Mouse (Mus musculus) cortical plate, adult 2 months (tissue): ENCODE results near the gene Cntnap5b. TPM values are rescaled to one million over a fixed set of nuclear protein-coding genes. Genes with fewer than 3 reads are reported as not detected.

Experiments
- H3K27ac ChIP-seq: fragments of 200-500 bp; 2 replicates; pipeline ENCODE4 v1.5.1; 2012; ENCODE audit warnings: low read length, control low read depth, inconsistent platforms; ENCODE audit not compliant: insufficient read depth
- H3K4me1 ChIP-seq: fragments of 200-500 bp; 2 replicates; pipeline ENCODE4 v1.6.1; 2011; ENCODE audit warnings: low read length; ENCODE audit not compliant: control insufficient read depth, insufficient read depth
- H3K4me3 ChIP-seq: fragments of 200-500 bp; 2 replicates; pipeline ENCODE4 v1.5.1; 2011; ENCODE audit warnings: mild to moderate bottlenecking, low read length, control low read depth; ENCODE audit not compliant: insufficient read depth
- CTCF ChIP-seq: fragments of 200-500 bp; IDR thresholded peaks from 2 replicates; pipeline ENCODE4 v1.5.1; 2011; ENCODE audit warnings: mild to moderate bottlenecking, control low read depth, low read length; ENCODE audit not compliant: insufficient read depth; ENCODE audit errors: extremely low read depth
- POLR2A ChIP-seq: fragments of 200-500 bp; IDR thresholded peaks from 2 replicates; pipeline ENCODE4 v1.6.1; 2011; ENCODE audit warnings: mild to moderate bottlenecking, low read length, control low read depth; ENCODE audit not compliant: insufficient read depth; ENCODE audit errors: extremely low read depth
- polyA plus RNA-seq: library from polyadenylated mRNA; depleted of rRNA; stranded (reverse); fragments of >200 nt; gene quantifications from 2 replicates; pipeline ENCODE4 v1.2.3, GENCODE M21; 2012; rRNA removed

The Cntnap5b gene
- polyA plus RNA-seq: 3.2 and 4.0 TPM in 2 replicates

DNA sequence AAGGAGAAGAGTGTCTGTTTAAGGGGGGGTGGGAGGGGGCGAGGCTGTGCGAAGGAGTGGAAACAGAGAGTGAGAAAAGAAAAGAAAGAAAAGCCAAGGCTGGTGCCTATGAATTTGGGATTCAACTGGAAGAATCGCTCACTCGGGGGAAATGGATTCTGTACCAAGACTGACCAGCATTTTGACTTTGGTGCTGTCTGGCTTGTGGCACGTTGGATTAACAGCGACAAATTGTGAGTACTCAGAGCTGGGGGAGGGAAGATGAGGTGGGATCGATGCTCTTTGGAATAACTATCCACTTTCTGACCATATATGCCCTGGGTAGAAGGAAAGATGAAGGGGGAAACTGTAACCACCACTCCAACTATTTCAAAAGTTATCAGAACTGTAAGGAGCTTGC lies at the start of gene Cntnap5b:
Cntnap5b (plus strand) TSS at position 152 of the 400 bp plus-strand sequence.
- no peak within 1 kb of the TSS; the same call in 1 of the 2 replicates for H3K27ac ChIP-seq
- H3K4me3 ChIP-seq: peak within 1 kb of the TSS; percentile 51
- TF ChIP-seq POLR2A (no peak), CTCF (no peak)
- H3K4me1 ChIP-seq: peaks cover 2% of the 10 kb centered on the region; the same call in 1 of the 2 replicates

DNA sequence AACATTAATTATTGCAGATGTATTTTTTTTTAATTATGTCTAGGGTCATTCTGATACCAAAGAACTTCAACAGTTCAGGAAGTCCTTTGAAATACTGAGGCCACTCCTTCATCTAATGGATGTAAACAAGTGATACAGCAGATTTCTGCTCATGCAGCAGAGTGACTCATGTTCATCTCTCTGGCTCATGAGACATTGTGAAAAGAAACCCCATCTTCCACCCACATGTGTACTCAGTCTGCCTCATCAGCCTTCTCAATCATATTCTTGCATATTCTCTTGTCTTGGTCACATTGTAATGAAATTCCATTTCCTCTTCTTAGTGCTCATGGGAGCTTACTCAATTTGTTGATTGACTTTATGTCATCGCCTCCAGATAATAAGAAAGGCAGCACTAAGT lies 12.6 kb upstream of the Cntnap5b start:
- TF ChIP-seq POLR2A (no peak), CTCF (no peak)
- Histone ChIP-seq H3K4me1 (no peaks in the 10 kb centered on the region), H3K27ac (no peak overlapping the region), H3K4me3 (no peak overlapping the region)

DNA sequence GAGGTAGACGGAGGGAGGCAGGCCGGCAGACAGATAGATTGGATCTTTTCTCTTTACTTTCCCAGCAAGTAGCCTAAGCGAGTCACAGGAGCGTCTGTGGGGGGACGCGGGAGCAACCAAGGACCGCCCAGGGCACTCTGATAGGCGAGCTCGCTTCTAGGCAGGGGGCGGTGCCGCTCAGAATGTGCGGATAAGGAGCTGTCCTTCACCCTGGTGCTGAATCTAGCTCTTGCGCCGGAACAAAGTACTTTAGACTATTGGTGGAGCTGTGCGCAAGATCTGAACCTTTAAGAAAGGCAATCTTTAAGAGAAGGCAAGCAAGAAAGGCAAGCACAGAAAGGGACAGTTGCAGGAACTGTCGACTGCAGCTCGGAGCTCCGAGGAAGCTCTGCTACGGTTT lies 382 bp upstream of the Cntnap5b start:
- Histone ChIP-seq H3K27ac (no peak overlapping the region), H3K4me1 (peaks cover 2% of the 10 kb centered on the region; the same call in 1 of the 2 replicates), H3K4me3 (peak overlapping the region; percentile 51)
- TF ChIP-seq CTCF: no peak
- TF ChIP-seq POLR2A: peak; percentile 56

DNA sequence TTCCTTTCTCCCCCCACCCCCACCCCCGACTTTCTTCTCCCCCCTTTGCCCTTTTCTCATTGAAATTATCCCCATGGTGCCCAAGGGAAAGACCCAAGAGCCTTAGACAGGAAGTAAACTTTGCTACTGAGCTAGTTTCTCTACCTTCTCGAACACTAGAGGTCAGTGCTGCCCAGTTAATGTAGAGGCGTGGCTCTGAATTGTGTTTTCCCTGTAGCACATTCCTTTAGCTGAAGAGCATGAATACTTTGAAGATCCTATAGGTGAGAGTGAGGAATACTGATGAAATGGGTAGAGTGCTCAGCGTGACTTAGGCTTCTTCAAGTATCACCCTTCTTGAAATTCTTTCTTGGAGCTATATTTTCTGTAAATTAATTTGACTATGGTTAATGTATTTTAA lies 1.6 kb downstream of the Cntnap5b start:
- H3K4me1 ChIP-seq: peaks cover 2% of the 10 kb centered on the region; the same call in 1 of the 2 replicates
- H3K4me3 ChIP-seq: peak overlapping the region; percentile 22; the same call in 1 of the 2 replicates
- TF ChIP-seq POLR2A (no peak), CTCF (peak; percentile 65)
- H3K27ac ChIP-seq: no peak overlapping the region

DNA sequence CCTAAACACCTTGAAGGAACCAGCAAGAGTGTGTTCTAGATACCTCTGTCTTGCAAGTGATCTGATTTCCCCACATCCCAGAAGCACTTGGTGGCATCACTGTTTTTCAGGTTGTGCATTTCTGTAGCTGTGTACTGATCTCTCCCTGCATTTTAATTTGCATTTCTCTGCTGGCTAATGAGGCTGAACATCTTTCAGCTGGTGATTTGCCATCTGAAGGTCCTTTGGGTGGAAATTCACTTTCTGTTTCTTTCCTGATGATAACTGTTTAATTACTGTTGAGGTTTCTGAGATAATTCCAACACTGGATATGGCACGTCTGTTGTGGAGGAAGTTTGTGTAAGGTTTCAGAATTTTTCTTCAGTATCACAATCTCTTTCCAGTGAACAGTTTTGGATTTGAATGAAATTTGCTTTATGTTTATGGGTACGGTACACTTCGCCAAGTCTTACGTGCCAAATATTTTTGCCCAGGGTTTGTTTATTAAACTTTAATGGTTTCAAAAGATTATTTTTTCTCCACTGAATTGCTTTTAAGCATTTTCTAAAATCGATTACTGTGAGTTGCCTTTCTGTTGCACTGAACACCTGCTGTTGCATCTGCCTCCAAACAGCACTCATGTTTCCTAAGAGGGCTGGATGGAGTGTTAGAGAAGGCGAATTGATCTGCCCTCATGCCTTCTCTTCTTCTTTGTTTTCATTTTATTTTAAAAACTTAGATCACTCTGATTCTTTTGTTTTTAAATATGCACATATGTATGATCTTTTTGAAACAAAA lies 41.0 kb downstream of the Cntnap5b start:
- Histone ChIP-seq H3K4me3 (no peak overlapping the region), H3K4me1 (no peaks in the 10 kb centered on the region; the same call in 1 of the 2 replicates), H3K27ac (no peak overlapping the region)
- no peak for TF ChIP-seq POLR2A
- TF ChIP-seq CTCF: no peak

DNA sequence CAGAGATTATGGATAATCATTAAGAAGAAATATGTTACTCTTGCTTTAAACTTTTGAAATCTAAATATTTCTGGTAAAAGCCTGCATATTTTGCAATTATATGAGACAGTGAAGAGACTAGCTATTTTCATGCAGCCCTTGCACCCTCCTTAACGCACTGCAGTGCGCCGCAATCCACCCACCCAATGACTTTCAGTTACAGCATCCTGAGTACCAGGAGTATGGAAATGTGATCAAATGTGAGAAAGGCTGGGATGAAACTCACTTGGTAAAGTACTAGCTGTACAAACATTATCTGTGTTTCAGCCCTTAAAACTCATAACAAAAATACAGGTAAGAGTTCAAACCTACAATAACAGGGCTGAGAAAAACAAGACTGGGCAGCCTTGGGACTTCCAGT lies 99.8 kb downstream of the Cntnap5b start:
- Histone ChIP-seq H3K27ac (peak overlapping the region; percentile 81; the same call in 1 of the 2 replicates), H3K4me3 (no peak overlapping the region), H3K4me1 (no peaks in the 10 kb centered on the region; the same call in 1 of the 2 replicates)
- TF ChIP-seq CTCF: no peak
- TF ChIP-seq POLR2A: no peak

DNA sequence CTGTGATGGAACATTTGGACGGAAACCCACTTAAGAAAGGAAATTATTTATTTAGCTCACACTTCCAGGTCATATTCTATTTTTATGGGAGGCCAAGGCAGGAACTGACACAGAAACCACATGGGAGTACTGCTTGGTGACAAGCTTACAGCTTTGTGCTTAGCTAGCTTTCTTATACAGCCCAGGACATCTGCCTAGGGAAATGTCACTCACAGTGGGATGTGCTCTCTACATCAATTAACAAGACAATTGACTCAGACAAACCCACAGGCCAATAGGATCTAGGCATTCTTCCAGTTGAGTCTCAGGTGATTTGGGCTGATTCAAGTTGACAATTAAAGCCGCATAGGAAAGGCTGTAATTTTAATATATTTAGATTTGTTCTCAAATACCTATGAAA lies 135.2 kb downstream of the Cntnap5b start:
- TF ChIP-seq CTCF (no peak), POLR2A (no peak)
- Histone ChIP-seq H3K27ac (no peak overlapping the region), H3K4me3 (no peak overlapping the region), H3K4me1 (no peaks in the 10 kb centered on the region)

DNA sequence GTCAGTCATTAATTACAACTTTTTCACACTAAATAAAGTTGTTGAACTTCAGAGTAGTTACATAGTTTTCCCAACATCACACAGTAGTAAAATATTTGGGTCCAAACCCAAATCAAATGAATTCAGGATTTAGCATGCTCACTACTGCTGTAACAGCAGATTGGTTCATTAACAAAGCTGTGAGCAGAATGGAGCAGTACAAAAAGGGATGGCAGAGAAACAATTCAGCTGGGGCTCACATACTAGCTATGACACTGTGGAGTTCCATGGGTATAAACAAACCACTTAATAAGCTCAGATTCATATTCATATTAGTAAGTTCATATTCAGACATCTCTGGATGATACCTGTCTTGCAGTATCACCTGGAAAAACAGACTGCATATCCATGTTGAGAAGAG lies 170.9 kb downstream of the Cntnap5b start:
- no peak overlapping the region for H3K4me3 ChIP-seq
- no peak overlapping the region for H3K27ac ChIP-seq
- no peaks in the 10 kb centered on the region for H3K4me1 ChIP-seq
- no peak for TF ChIP-seq POLR2A
- no peak for TF ChIP-seq CTCF

DNA sequence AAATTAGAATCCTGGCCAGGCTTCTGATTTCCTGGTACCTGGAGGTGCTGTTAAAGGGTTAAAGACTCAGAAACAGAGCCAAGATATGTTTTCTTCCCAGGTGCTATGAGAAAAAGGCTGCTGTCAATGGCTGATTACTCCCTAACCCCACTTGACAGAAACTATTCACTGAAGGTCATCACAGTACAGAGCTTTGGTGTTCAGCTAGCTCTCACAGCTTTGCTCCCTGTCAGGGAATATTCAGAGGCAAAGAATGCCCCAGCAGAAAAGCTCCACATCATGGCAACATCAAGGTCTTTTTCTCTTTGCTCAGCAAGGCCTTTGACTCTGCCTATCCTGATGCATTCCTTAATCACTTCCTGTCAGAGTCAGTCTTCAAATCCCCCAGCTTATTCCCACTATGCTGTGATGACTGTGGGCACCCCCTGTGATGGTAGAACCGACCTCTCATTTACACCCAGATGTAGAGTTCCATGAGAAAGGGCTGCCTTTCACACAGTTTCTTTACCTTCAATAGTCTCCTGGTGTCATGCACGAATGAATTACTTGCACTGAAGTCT lies 186.9 kb downstream of the Cntnap5b start:
- TF ChIP-seq POLR2A (no peak), CTCF (no peak)
- no peak overlapping the region for H3K27ac ChIP-seq
- H3K4me3 ChIP-seq: no peak overlapping the region
- no peaks in the 10 kb centered on the region for H3K4me1 ChIP-seq
